Mouse (Mus musculus) testis, adult 10 weeks (tissue): ENCODE results near the gene Olfr1161. TPM values are rescaled to one million over a fixed set of nuclear protein-coding genes. Genes with fewer than 3 reads are reported as not detected.

Experiments used
- polyA plus RNA-seq: library from polyadenylated mRNA; stranded (reverse); fragments of 350-450 nt; fragmentation: Illumina TruSeq; extraction: RNeasy Lipid Tissue Mini Kit (QIAGEN cat#74804); gene quantifications from one replicate; pipeline ENCODE4 v1.2.3, GENCODE M21; 2014; ENCODE audit warnings: low read depth, low replicate concordance

Olfr1161 gene
- not detected for polyA plus RNA-seq

DNA sequence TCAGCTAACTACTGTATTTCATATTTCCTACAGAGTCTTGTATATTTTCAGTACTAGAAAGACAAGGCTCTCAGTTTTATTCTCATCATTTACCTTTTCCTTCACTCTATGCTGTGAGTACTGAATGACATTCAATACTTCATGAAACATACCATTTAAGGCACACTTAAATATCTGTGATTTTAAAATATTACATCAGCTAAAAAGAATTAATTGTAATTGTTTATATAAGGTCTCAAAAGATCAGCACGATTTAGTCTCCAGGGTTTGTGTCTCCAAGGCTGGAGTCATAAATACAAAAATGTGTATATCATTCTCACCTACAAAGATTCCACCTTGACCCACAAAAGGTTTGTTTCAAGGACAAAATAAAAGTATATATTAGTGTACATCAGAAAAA is at the start of gene Olfr1161:
Gene Olfr1161, plus strand, starts transcription at position 301 of the 400 bp plus-strand sequence.

DNA sequence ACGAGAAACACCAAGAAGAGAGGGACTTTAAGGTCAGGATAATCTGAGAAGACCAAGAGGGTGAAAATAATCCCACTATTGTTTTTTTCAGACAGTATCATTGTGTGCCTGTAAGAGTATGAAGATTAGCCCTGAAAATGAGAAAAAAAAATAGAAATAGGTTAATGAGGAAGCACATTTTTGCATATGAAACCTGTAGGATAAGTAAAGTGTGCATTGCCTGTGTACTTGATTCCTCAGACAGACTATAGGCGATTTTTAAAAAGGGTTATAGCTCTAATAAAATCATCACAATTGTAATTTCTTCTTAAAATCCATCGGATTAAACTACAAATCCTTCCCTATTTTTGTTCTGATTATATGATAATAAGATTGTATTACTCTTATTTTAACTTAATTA is 48.0 kb upstream of the Olfr1161 start, which contains the start of gene Olfr74:
Gene Olfr74, minus strand, starts transcription at position 101 of the 400 bp plus-strand sequence.

DNA sequence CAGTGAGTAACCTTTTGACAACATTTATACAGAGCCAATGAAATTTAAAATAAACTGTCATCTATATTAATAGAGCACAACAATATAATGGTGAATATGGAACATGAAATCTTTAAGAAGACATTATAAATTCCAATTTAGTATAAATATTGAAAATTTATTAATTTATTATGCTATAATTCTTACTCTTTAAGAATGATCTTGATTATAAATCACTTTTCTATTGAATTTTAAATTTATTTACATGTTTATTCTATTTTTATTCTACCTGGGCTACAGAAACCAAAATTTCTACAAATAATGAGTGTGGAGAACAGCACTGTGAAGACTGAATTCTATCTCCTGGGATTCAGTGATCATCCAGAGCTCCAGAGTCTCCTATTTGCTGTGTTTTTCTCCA is 32.8 kb upstream of the Olfr1161 start, which contains the start of gene Olfr1158:
Gene Olfr1158, plus strand, starts transcription at position 301 of the 400 bp plus-strand sequence.

DNA sequence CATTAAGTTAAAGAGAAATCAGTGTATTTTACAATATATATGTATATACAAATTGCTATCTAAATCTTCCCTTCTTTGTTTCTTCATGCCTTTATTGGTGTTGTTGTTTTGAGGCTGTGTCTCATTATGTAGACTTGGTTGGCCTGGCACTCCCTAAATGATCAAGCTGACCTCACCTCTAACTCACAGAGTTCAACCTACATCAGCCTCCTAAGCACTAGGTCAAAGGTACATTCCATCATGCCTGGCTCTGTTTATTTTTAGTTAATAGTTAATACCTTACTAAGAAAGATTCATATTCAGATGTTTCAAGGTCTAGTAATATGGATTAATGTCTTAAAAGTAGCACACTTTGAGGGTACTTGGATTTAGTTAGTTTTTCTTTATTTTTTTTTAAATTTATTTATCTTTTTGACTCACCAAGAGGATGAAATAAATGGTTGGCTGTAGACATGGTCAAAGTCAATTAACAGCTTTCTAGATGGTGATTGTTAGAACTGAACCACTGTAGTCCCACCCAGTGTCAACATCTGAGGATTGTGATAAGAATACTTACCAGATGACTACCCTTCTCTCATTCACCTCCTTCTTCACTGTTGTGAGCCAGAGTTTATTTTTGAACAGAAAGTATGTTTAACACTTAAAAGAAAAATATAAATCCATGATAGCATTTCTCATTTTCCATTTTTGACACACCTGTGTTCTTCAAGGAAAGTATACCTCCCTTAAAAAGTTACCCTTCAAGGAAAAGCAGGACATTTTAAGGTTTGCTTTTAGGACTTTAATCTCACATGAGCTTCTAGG is 14.9 kb upstream of the Olfr1161 start, which contains the start of gene Olfr1160:
Gene Olfr1160, minus strand, starts transcription at position 754 of the 804 bp plus-strand sequence.

DNA sequence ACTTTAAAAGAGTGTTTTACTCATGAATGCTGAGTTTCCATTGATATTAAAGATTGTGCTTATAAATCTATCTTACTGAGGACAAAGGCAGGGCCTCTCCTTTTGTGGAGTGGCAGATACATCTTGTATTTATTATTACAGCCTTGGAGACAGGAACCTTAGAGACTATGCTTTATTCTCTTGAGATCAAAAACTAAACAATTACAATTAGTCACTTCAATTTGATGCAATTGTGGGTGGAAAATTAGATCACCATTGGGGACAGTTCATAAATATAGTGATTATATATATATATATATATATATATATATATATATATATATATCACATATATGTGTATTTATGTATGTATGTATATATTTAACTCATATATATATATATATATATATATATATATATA is 15.0 kb downstream of the Olfr1161 start, which contains the start of gene Olfr73:
Gene Olfr73, minus strand, starts transcription at position 101 of the 400 bp plus-strand sequence.

DNA sequence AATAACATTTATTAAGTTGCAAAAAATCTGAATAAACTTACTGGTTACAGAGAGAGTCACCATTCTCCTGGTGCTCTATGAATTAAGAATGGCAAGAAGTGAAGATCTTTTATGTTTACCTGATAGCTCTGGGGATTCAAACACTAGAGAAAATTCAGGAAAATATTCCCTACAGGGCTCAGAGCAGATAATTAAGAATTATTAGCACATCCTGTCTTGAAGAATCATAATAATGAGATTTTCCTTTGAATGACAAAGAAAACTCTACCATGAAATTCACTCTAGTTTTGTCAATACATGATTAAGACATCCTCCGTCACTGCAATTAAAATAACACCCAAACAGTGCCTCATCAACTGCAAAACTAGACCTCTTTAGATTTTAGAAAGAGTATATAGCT is 28.5 kb downstream of the Olfr1161 start, which contains the start of gene Olfr1162:
Gene Olfr1162, minus strand, starts transcription at position 101 of the 400 bp plus-strand sequence.

DNA sequence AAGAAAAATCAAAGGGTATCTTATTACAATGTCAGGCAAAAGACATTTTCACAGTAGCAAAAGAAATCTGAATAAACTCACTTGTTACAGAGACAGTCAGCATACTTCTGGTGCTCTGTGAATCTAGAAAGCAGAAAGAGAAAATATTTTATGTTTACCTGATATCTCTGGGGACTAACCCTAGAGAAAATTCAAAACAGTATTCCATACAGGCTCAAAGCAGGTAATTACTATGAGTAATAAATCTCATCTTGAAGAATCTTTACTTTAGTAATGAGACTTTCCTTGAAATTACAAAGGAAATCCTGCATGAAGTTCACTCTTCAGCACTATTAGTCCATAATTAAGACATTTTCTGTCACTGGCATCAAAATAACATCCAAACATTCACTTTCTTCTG is 49.2 kb downstream of the Olfr1161 start, which contains the start of gene Olfr1163:
Gene Olfr1163, minus strand, starts transcription at position 101 of the 400 bp plus-strand sequence.

Other genes starting within 250 kb of the Olfr1161 start
- gene Olfr152, start 243.3 kb upstream of the Olfr1161 start, polyA plus RNA-seq: not detected
- gene Olfr1143, start 222.2 kb upstream of the Olfr1161 start, polyA plus RNA-seq: not detected
- gene Olfr1145, start 213.0 kb upstream of the Olfr1161 start, polyA plus RNA-seq: not detected
- not detected for gene Olfr1148, start 192.2 kb upstream of the Olfr1161 start, polyA plus RNA-seq
- not detected for gene Olfr1150-ps1, start 178.8 kb upstream of the Olfr1161 start, polyA plus RNA-seq
- not detected for gene Olfr1151, start 166.9 kb upstream of the Olfr1161 start, polyA plus RNA-seq
- gene Olfr1152, start 156.3 kb upstream of the Olfr1161 start, polyA plus RNA-seq: 0.06 TPM
- 0.15 TPM for gene Olfr1153, start 127.8 kb upstream of the Olfr1161 start, polyA plus RNA-seq
- gene Olfr1154, start 117.6 kb upstream of the Olfr1161 start, polyA plus RNA-seq: not detected
- not detected for gene Olfr1155, start 77.6 kb upstream of the Olfr1161 start, polyA plus RNA-seq
- not detected for gene Olfr1156, start 69.7 kb upstream of the Olfr1161 start, polyA plus RNA-seq
- not detected for gene Olfr1157, start 54.5 kb upstream of the Olfr1161 start, polyA plus RNA-seq
- gene Olfr74, start 48.1 kb upstream of the Olfr1161 start, polyA plus RNA-seq: not detected
- not detected for gene Olfr1158, start 32.7 kb upstream of the Olfr1161 start, polyA plus RNA-seq
- not detected for gene Olfr1160, start 14.5 kb upstream of the Olfr1161 start, polyA plus RNA-seq
- not detected for gene Olfr73, start 14.9 kb downstream of the Olfr1161 start, polyA plus RNA-seq
- not detected for gene Olfr1162, start 28.4 kb downstream of the Olfr1161 start, polyA plus RNA-seq
- gene Olfr1163, start 49.1 kb downstream of the Olfr1161 start, polyA plus RNA-seq: not detected
- gene Olfr1164, start 71.2 kb downstream of the Olfr1161 start, polyA plus RNA-seq: not detected
- gene Olfr1166, start 105.5 kb downstream of the Olfr1161 start, polyA plus RNA-seq: not detected
- not detected for gene Olfr1167, start 132.4 kb downstream of the Olfr1161 start, polyA plus RNA-seq
- gene Olfr1168, start 159.1 kb downstream of the Olfr1161 start, polyA plus RNA-seq: not detected
- gene Olfr1170, start 205.6 kb downstream of the Olfr1161 start, polyA plus RNA-seq: not detected